Mouse (Mus musculus) kidney, embryonic 16.5 days (tissue): ENCODE data around the gene Cdkn2aipnl. TPM values are rescaled to one million over a fixed set of nuclear protein-coding genes. Genes with fewer than 3 reads are reported as not detected.

Experiments used
- polyA plus RNA-seq: library from polyadenylated mRNA; unstranded; fragments of >200 nt; fragmentation: Nextera tagmentation; extraction: Ambion mirVana; gene quantifications from 2 replicates; pipeline ENCODE4 v1.2.1, GENCODE M21; 2015

Cdkn2aipnl gene
- polyA plus RNA-seq, 1 experiment from 2014 or later = 99.8 TPM

Other genes with a start within 250 kb of the Cdkn2aipnl start
- 11.7 and 15.7 TPM in 2 replicates for gene Sec24a, start 204.0 kb upstream of the Cdkn2aipnl start, polyA plus RNA-seq
- 109 and 113 TPM in 2 replicates for gene Sar1b, start 204.0 kb upstream of the Cdkn2aipnl start, polyA plus RNA-seq
- gene Jade2, start 110.0 kb upstream of the Cdkn2aipnl start, polyA plus RNA-seq = 0.87 and 1.1 TPM in 2 replicates
- gene Ube2b, start 33.1 kb downstream of the Cdkn2aipnl start, polyA plus RNA-seq = 216 and 220 TPM in 2 replicates
- gene Cdkl3, start 36.6 kb downstream of the Cdkn2aipnl start, polyA plus RNA-seq = 7.8 and 9.2 TPM in 2 replicates
- 68.4 and 75.1 TPM in 2 replicates for gene Ppp2ca, start 131.0 kb downstream of the Cdkn2aipnl start, polyA plus RNA-seq
- gene Olfr1373, start 177.9 kb downstream of the Cdkn2aipnl start, polyA plus RNA-seq = not detected in 2 replicates
- gene Olfr1371, start 246.3 kb downstream of the Cdkn2aipnl start, polyA plus RNA-seq = not detected in 2 replicates